Mouse (Mus musculus) stomach, postnatal 0 days (tissue): ENCODE results near the gene Eif3i. TPM values are rescaled to one million over a fixed set of nuclear protein-coding genes. Genes with fewer than 3 reads are reported as not detected.

Source experiments
- ATAC-seq: fragments of 200-750 bp; cut with Nextera tagmentation; 2 replicates; pipeline ENCODE4 v1.8.0; 2017; ENCODE audit not compliant: low FRiP score, low TSS enrichment
- DNase-seq: peaks from one replicate; pipeline ENCODE4 v3.0.0-alpha.2; 2016; ENCODE audit warnings: low spot score
- H3K27ac ChIP-seq: fragments of 300-500 bp; sonication (generic); replicated peaks from 2 replicates; pipeline ENCODE4 v1.5.1; 2014; ENCODE audit warnings: mild to moderate bottlenecking, control low read depth
- H3K27me3 ChIP-seq: fragments of 300-500 bp; sonication (generic); 2 replicates; pipeline ENCODE4 v1.6.1; 2014; ENCODE audit warnings: low read length; ENCODE audit not compliant: control insufficient read depth, insufficient read depth
- H3K36me3 ChIP-seq: fragments of 300-500 bp; sonication (generic); 2 replicates; pipeline ENCODE4 v1.6.1; 2014; ENCODE audit warnings: low read length, mixed read lengths; ENCODE audit not compliant: control insufficient read depth, insufficient read depth
- H3K4me1 ChIP-seq: fragments of 300-500 bp; sonication (generic); replicated peaks from 2 replicates; pipeline ENCODE4 v1.6.1; 2014; ENCODE audit warnings: antibody characterized with exemption; ENCODE audit not compliant: control insufficient read depth, insufficient read depth
- H3K4me2 ChIP-seq: fragments of 300-500 bp; sonication (generic); replicated peaks from 2 replicates; pipeline ENCODE4 v1.6.1; 2014; ENCODE audit warnings: low read depth, mild to moderate bottlenecking, control low read depth, moderate library complexity
- H3K4me3 ChIP-seq: fragments of 300-500 bp; sonication (generic); 2 replicates; pipeline ENCODE4 v1.5.1; 2014; ENCODE audit warnings: low read depth, low read length, control low read depth
- H3K9ac ChIP-seq: fragments of 300-500 bp; sonication (generic); 2 replicates; pipeline ENCODE4 v1.6.1; 2014; ENCODE audit warnings: mild to moderate bottlenecking, low read length, control low read depth, mixed read lengths
- H3K9me3 ChIP-seq: fragments of 300-500 bp; sonication (generic); 2 replicates; pipeline ENCODE4 v1.6.1; 2016; ENCODE audit warnings: low read length; ENCODE audit not compliant: control insufficient read depth
- CTCF ChIP-seq: IDR thresholded peaks from 2 replicates; pipeline ENCODE4 v1.5.1; 2016; ENCODE audit warnings: antibody characterized with exemption, low read depth, mild to moderate bottlenecking, moderate library complexity
- EP300 ChIP-seq: optimal IDR thresholded peaks from 2 replicates; pipeline ENCODE3; 2016; ENCODE audit warnings: antibody characterized with exemption
- WGBS: fragments of 180-500 bp; shearing (Covaris S2); extraction: QIAGEN DNeasy Blood & Tissue Kit; methylation state at CpG from one replicate; pipeline ENCODE4 v1.1.7; 2014; 5-methylcytosine and 5-hydroxymethylcytosine counted together
- polyA plus RNA-seq: library from polyadenylated mRNA; unstranded; fragments of >200 nt; fragmentation: Nextera tagmentation; extraction: Ambion mirVana; gene quantifications from 2 replicates; pipeline ENCODE4 v1.2.1, GENCODE M21; 2015

Gene Eif3i
- polyA plus RNA-seq, 1 experiment from 2014 or later = 230 TPM

DNA sequence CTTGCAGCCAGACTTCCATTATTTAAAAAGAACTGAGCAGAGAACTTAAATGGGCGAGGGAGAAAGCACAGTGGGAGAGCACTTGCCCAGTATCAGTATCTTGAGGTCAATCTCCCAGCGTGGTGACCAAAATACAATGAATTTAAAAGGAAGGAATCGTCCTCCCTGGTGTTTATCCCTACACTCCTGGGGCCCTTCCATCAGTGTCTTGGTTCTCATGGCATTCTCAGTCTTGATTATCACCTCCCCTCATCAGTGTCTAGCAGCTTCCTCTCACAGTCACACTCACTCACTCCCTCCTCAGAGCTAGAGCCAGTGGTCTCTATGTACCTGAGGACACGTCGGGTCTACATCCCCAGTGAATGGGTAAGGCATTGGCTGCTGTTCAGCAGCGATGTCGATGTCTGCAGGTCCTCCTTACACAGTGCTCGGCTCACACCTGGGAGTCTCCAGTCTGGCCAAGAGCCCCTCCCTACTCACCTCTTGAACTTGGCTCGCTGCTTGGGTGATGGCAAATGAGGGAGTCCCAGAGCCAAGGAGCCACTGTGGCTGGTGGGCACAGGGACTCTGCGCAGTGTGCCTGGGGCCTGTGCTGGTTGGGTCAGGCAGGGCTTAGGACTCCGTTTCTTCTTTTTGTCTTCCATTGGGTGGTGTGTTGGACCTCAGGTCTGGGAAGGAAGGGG lies 21.8 kb upstream of the Eif3i start:
- 76% methylated on average over 11 of the region's 11 CpGs for WGBS
- Histone ChIP-seq H3K4me1 (peaks cover 10% of the 10 kb centered on the region; the same call in 1 of the 2 replicates), H3K4me3 (no peak overlapping the region), H3K27me3 (no peaks in the 10 kb centered on the region), H3K36me3 (peaks cover 4% of the 10 kb centered on the region; the same call in 1 of the 2 replicates), H3K9me3 (no peaks in the 10 kb centered on the region), H3K27ac (0 out of 2 replicates have a peak overlapping the region, but pooled peaks have one; percentile 2), H3K4me2 (peak overlapping the region; percentile 81), H3K9ac (0 out of 2 replicates have a peak overlapping the region, but pooled peaks have one; percentile 1)
- ATAC-seq (no peak), DNase-seq (no peak)
- TF ChIP-seq CTCF (no peak), EP300 (no peak)

DNA sequence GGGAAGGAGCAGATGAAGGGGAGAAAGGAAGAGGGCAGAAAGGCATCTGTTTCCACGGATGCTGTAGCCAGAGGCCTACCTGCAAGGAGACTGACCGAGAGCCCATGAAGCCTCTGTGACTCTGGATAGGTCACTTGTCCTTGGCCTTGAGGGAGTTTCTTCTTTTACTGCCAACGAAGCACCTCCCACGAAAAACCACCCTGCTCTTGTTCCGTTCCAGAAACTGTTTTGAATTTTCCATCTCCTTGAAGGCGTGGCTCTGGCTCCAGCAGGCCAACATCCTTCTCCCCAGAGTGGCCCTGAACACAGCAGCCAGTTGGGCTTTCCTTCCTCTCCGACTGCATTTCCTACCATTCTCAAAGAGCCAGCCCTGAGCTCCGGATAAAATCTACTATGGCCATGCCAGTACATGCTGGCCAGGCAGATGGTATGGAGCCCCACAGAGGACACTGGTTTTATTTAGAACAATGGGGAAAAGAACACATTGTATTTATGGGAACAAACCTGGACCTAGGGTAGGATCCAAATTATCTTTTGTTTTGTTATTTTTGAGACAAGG lies 20.9 kb upstream of the Eif3i start:
- H3K9ac ChIP-seq = peak overlapping the region; percentile 8; the same call in 1 of the 2 replicates
- H3K4me3 ChIP-seq = no peak overlapping the region
- TF ChIP-seq EP300 (no peak), CTCF (no peak)
- no peaks in the 10 kb centered on the region for H3K27me3 ChIP-seq
- peaks cover 10% of the 10 kb centered on the region; the same call in 1 of the 2 replicates for H3K4me1 ChIP-seq
- no peaks in the 10 kb centered on the region for H3K36me3 ChIP-seq
- no peaks in the 10 kb centered on the region for H3K9me3 ChIP-seq
- no peak for DNase-seq
- peak overlapping the region; percentile 6; the same call in 1 of the 2 replicates for H3K4me2 ChIP-seq
- peak overlapping the region; percentile 45 for H3K27ac ChIP-seq
- ATAC-seq = no peak
- 68% methylated on average over 8 of the region's 8 CpGs for WGBS

GRCm38 (mm10) chr4:129620419-129621282 lies 20.2 kb upstream of the Eif3i start:
- ATAC-seq (peak; percentile 18; the same call in 1 of the 2 replicates), DNase-seq (no peak)
- Histone ChIP-seq H3K36me3 (no peaks in the 10 kb centered on the region; the same call in 1 of the 2 replicates), H3K27me3 (no peaks in the 10 kb centered on the region), H3K9me3 (no peaks in the 10 kb centered on the region), H3K4me3 (no peak overlapping the region), H3K27ac (peak overlapping the region; percentile 45), H3K9ac (peak overlapping the region; percentile 8; the same call in 1 of the 2 replicates), H3K4me2 (peak overlapping the region; percentile 6; the same call in 1 of the 2 replicates), H3K4me1 (peaks cover 10% of the 10 kb centered on the region; the same call in 1 of the 2 replicates)
- no peak for TF ChIP-seq EP300
- no peak for TF ChIP-seq CTCF
- WGBS = 69% methylated on average over 11 of the region's 11 CpGs

DNA sequence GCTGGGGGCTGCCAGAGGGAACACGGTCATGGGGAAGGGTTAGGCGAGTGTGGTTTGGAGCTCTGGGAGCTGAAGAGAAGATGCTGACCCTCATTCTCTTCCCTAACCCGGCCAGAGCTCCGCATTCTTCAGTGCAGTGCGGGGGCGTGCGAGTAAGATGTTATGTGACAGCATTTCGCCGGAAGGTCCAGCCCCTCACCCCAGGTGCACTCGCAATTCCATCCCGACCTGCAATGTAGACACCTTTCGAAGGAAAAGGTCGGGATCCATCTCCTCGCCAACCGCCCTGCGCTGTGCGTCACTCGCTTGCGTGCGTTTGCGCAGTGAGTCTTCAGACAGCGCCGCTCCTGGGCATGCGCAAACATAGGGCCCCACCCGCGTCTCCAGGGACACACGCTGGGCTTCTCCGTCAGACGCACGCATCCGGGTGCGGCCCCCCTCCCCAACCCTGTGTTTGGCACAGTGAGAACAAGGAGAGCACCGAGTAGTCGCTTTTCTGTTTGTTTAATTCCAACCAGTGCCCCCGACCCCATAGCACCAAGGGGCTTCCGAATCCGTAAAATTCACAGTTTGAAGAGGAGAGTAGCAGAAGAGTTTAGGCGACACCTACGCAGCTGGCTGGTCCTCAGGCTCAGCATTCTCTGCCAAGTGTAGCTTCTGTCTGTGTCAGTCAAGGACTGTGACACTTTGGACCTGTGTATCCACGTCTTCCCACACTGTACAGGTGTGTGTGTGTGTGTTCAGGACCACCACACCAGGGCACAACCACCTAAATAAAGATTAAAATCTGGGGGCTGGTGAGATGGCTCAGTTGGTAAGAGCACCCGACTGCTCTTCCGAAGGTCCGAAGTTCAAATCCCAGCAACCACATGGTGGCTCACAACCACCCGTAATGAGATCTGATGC lies 18.6 kb upstream of the Eif3i start, which contains the start of gene Iqcc:
Gene Iqcc, minus strand, starts transcription at position 314 of the 906 bp plus-strand sequence.
- Histone ChIP-seq H3K4me2 (peak within 1 kb of the TSS; percentile 71), H3K4me3 (peak within 1 kb of the TSS; percentile 59), H3K9ac (peak within 1 kb of the TSS; percentile 73), H3K27ac (peak within 1 kb of the TSS; percentile 79), H3K36me3 (no peaks in the 10 kb centered on the region; the same call in 1 of the 2 replicates), H3K4me1 (0 out of 2 replicates have a peak, but pooled peaks cover 6% of the 10 kb centered on the region), H3K9me3 (no peaks in the 10 kb centered on the region), H3K27me3 (no peaks in the 10 kb centered on the region)
- TF ChIP-seq CTCF (peak; percentile 33; the same call in 1 of the 2 replicates), EP300 (no peak)
- peak; percentile 94 for DNase-seq
- 4% methylated on average over 42 of the region's 44 CpGs for WGBS
- peak; percentile 90 for ATAC-seq

DNA sequence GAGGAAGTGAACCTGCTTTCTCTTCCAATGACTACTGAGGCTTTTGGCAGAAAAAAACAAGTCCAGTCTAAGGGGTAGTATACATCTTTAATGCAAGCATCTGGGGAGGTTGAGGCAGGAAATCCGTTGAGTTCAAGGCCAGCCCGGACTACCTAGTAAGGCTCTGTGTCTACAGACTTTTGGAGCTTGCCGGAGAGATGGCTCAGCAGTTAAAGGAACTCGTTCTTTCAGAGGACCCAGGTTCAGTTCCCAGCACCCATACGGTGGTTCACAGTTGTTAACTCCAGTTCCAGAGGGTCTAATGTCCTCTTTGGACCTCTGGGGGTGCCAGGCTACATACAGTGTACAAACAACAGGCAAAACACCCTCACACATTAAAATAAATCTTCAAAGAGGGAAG lies 17.6 kb upstream of the Eif3i start:
- Histone ChIP-seq H3K9me3 (no peaks in the 10 kb centered on the region), H3K36me3 (no peaks in the 10 kb centered on the region; the same call in 1 of the 2 replicates), H3K27me3 (no peaks in the 10 kb centered on the region), H3K27ac (no peak overlapping the region; the same call in 1 of the 2 replicates), H3K4me1 (0 out of 2 replicates have a peak, but pooled peaks cover 6% of the 10 kb centered on the region), H3K4me2 (peak overlapping the region; percentile 71), H3K4me3 (peak overlapping the region; percentile 59), H3K9ac (peak overlapping the region; percentile 73)
- DNase-seq (no peak), ATAC-seq (no peak)
- TF ChIP-seq CTCF (no peak), EP300 (no peak)
- WGBS = 95% methylated on average over 5 of the region's 5 CpGs
